18 mouse cellular contexts compared by ENCODE assay signal in genomic region chr12:110021690-110022089, GRCm38 (mm10).
DNase-seq lines count a peak whose midpoint lies in the region; ATAC-seq lines count a peak whose summit lies in the region.
"Had no signal": no experiment of that assay in that cellular context is flagged by ENCODE, and none has a peak within 500 bp of the region (broad histone marks: within the 10 kb centered on the region; RNA-seq: fewer than 3 reads in every experiment).

No protein-coding gene starts in this region.

- no peak for ATAC-seq in hindbrain, embryonic 11.5 days (ENCODE audit: low FRiP score)
- ATAC-seq in lung, embryonic 16.5 days (ENCODE audit: low read depth), result no peak
- no peak for ATAC-seq in liver, embryonic 15.5 days (ENCODE audit: insufficient read depth)
- ATAC-seq: forebrain, embryonic 16.5 days had no signal

- intact Hi-C loops in gastrocnemius, postnatal 14 days (cut with DNase I; ENCODE audit: low total_unique reads), result no loop called here

- no peak overlapping the region for H3K9ac ChIP-seq in hindbrain, embryonic 11.5 days (ENCODE audit: low read depth, low read length)
- no peak overlapping the region for H3K9ac ChIP-seq in lung, embryonic 16.5 days (ENCODE audit: low read length)
- no peak overlapping the region for H3K9ac ChIP-seq in liver, embryonic 15.5 days
- H3K9ac ChIP-seq: embryonic facial prominence, embryonic 15.5 days; forebrain, embryonic 12.5 days; hindbrain, embryonic 15.5 days had no signal

- peaks cover 51% of the 10 kb centered on the region for H3K4me1 ChIP-seq in hindbrain, embryonic 10.5 days (replicated peaks)
- peaks cover 8% of the 10 kb centered on the region; the same call in 1 of the 2 replicates for H3K4me1 ChIP-seq in hindbrain, embryonic 11.5 days (replicated peaks; ENCODE audit: control insufficient read depth, insufficient read depth, low read length)
- peaks cover 15% of the 10 kb centered on the region for H3K4me1 ChIP-seq in lung, embryonic 16.5 days (replicated peaks; ENCODE audit: control insufficient read depth, insufficient read depth, low read length)
- 0 out of 2 replicates have a peak, but pooled peaks cover 2% of the 10 kb centered on the region for H3K4me1 ChIP-seq in liver, embryonic 15.5 days (replicated peaks)

- no peak for DNase-seq in hindbrain, embryonic 10.5 days (ENCODE audit: low spot score)
- no peak for DNase-seq in hindbrain, embryonic 11.5 days (ENCODE audit: low spot score)
- DNase-seq in lung, postnatal 25 days (ENCODE audit: low spot score), result no peak
- no peak for DNase-seq in gastrocnemius, postnatal 14 days
- no peak for DNase-seq in c-Kit-positive CD71-positive TER-119-positive erythroid progenitor cells, embryonic 14.5 days (ENCODE audit: low spot score)
- DNase-seq: adrenal gland, adult 8-10 months; adrenal gland, postnatal 36 days; cerebellum, adult 11 months; cerebellum, adult 8-10 months; cerebellum, postnatal 14 days; embryo, embryonic 11 days; heart, postnatal 10 days had no signal

- H3K4me3 ChIP-seq in hindbrain, embryonic 10.5 days, result no peak overlapping the region
- no peak overlapping the region for H3K4me3 ChIP-seq in hindbrain, embryonic 11.5 days (ENCODE audit: low read depth, low read length)
- H3K4me3 ChIP-seq in lung, embryonic 16.5 days (ENCODE audit: low read length), result no peak overlapping the region
- H3K4me3 ChIP-seq in liver, embryonic 15.5 days (replicated peaks), result 0 out of 2 replicates have a peak overlapping the region, but pooled peaks have one; percentile 12
- H3K4me3 ChIP-seq: embryonic facial prominence, embryonic 15.5 days; forebrain, embryonic 12.5 days; hindbrain, embryonic 15.5 days had no signal

- no peaks in the 10 kb centered on the region for H3K36me3 ChIP-seq in hindbrain, embryonic 10.5 days
- no peaks in the 10 kb centered on the region for H3K36me3 ChIP-seq in hindbrain, embryonic 11.5 days (ENCODE audit: control insufficient read depth, insufficient read depth, low read length)
- H3K36me3 ChIP-seq in lung, embryonic 16.5 days (ENCODE audit: control insufficient read depth, insufficient read depth, low read length), result no peaks in the 10 kb centered on the region
- H3K36me3 ChIP-seq in liver, embryonic 15.5 days (replicated peaks), result no peaks in the 10 kb centered on the region
- H3K36me3 ChIP-seq: embryonic facial prominence, embryonic 15.5 days; forebrain, embryonic 12.5 days; hindbrain, embryonic 15.5 days had no signal

- peaks cover 8% of the 10 kb centered on the region; the same call in 1 of the 2 replicates for H3K27me3 ChIP-seq in hindbrain, embryonic 10.5 days (ENCODE audit: insufficient read depth, poor library complexity, severe bottlenecking)
- no peaks in the 10 kb centered on the region for H3K27me3 ChIP-seq in hindbrain, embryonic 11.5 days (ENCODE audit: control insufficient read depth, insufficient read depth, low read length)
- no peaks in the 10 kb centered on the region for H3K27me3 ChIP-seq in lung, embryonic 16.5 days (ENCODE audit: control insufficient read depth, insufficient read depth, low read depth, low read length)
- no peaks in the 10 kb centered on the region for H3K27me3 ChIP-seq in liver, embryonic 15.5 days
- H3K27me3 ChIP-seq: forebrain, embryonic 12.5 days; hindbrain, embryonic 15.5 days had no signal

- H3K27ac ChIP-seq in hindbrain, embryonic 10.5 days, result peak overlapping the region; percentile 1
- H3K27ac ChIP-seq in hindbrain, embryonic 11.5 days (ENCODE audit: low read depth, low read length), result no peak overlapping the region
- peak overlapping the region; percentile 38 for H3K27ac ChIP-seq in lung, embryonic 16.5 days (ENCODE audit: low read length)
- no peak overlapping the region; the same call in 1 of the 2 replicates for H3K27ac ChIP-seq in liver, embryonic 15.5 days (replicated peaks)
- H3K27ac ChIP-seq: embryonic facial prominence, embryonic 15.5 days; forebrain, embryonic 12.5 days; hindbrain, embryonic 15.5 days had no signal

- WGBS in hindbrain, embryonic 10.5 days, result 86% methylated on average over 12 of the region's 12 CpGs
- WGBS in hindbrain, embryonic 11.5 days, result 79% methylated on average over 12 of the region's 12 CpGs
- WGBS in lung, embryonic 16.5 days, result 72% methylated on average over 12 of the region's 12 CpGs
- 63% methylated on average over 12 of the region's 12 CpGs for WGBS in liver, embryonic 15.5 days (ENCODE audit: insufficient replicate concordance)

- H3K9me3 ChIP-seq in hindbrain, embryonic 10.5 days, result no peaks in the 10 kb centered on the region
- no peaks in the 10 kb centered on the region for H3K9me3 ChIP-seq in hindbrain, embryonic 11.5 days (ENCODE audit: control insufficient read depth, low read length)
- H3K9me3 ChIP-seq in lung, embryonic 16.5 days (ENCODE audit: control insufficient read depth, low read length), result no peaks in the 10 kb centered on the region
- no peaks in the 10 kb centered on the region for H3K9me3 ChIP-seq in liver, embryonic 15.5 days (replicated peaks)
- H3K9me3 ChIP-seq: embryonic facial prominence, embryonic 15.5 days; forebrain, embryonic 12.5 days; hindbrain, embryonic 15.5 days had no signal

- H3K4me2 ChIP-seq in hindbrain, embryonic 11.5 days (replicated peaks; ENCODE audit: low read depth, low read length), result no peak overlapping the region
- no peak overlapping the region for H3K4me2 ChIP-seq in lung, embryonic 16.5 days (ENCODE audit: low read depth, low read length)
- H3K4me2 ChIP-seq in liver, embryonic 15.5 days, result peak overlapping the region; percentile 32; the same call in 1 of the 2 replicates
- H3K4me2 ChIP-seq: embryonic facial prominence, embryonic 15.5 days; forebrain, embryonic 12.5 days; hindbrain, embryonic 15.5 days had no signal

Comparison
In these comparisons a context has a peak if more than half of its experiments do, and no peak if none do; other contexts are left out.
1. H3K27ac ChIP-seq: peak in hindbrain, embryonic 10.5 days (single experiment) and lung, embryonic 16.5 days (single experiment); none in hindbrain, embryonic 11.5 days (single experiment) and liver, embryonic 15.5 days (single experiment).